ENCODE assay signal across 7 mouse cellular contexts in genomic region chr8:120276051-120276890, GRCm38 (mm10). TPM values are rescaled to one million over a fixed set of nuclear protein-coding genes. Genes with fewer than 3 reads are reported as not detected.
A peak's percentile ranks its signal among the peaks of the same experiment; 100 is the strongest.
DNase-seq lines count a peak whose midpoint lies in the region; ATAC-seq and TF ChIP-seq lines count a peak whose summit lies in the region.

No protein-coding gene starts in this region.

- H3K9ac ChIP-seq in hindbrain, postnatal 0 days (replicated peaks; ENCODE audit: low read length), result peak overlapping the region; percentile 55
- H3K9ac ChIP-seq in liver, embryonic 12.5 days, result peak overlapping the region; percentile 68

- no peaks in the 10 kb centered on the region for H3K36me3 ChIP-seq in hindbrain, postnatal 0 days (ENCODE audit: insufficient read depth, low read length)
- H3K36me3 ChIP-seq in liver, embryonic 12.5 days, result no peaks in the 10 kb centered on the region
- no peaks in the 10 kb centered on the region for H3K36me3 ChIP-seq in myocyte (ENCODE audit: control insufficient read depth, insufficient read depth)

- no peak overlapping the region for H3ac ChIP-seq in myocyte (ENCODE audit: control insufficient read depth, insufficient read length)

- ATAC-seq in hindbrain, postnatal 0 days, result peak; percentile 59
- ATAC-seq in liver, embryonic 12.5 days, result peak; percentile 89

- H3K79me2 ChIP-seq in myocyte (ENCODE audit: control insufficient read depth, insufficient read depth), result peaks cover 24% of the 10 kb centered on the region

- H3K27me3 ChIP-seq in hindbrain, postnatal 0 days (ENCODE audit: insufficient read depth, low read length), result no peaks in the 10 kb centered on the region
- peaks cover 82% of the 10 kb centered on the region for H3K27me3 ChIP-seq in liver, embryonic 12.5 days (replicated peaks)
- no peaks in the 10 kb centered on the region for H3K27me3 ChIP-seq in myocyte (ENCODE audit: control insufficient read depth, insufficient read depth, insufficient read length)

- 0 out of 2 replicates have a peak overlapping the region, but pooled peaks have one; percentile 11 for H3K27ac ChIP-seq in hindbrain, postnatal 0 days
- peak overlapping the region; percentile 72 for H3K27ac ChIP-seq in liver, embryonic 12.5 days

- whole genome bisulfite sequencing in hindbrain, postnatal 0 days, result 2% methylated on average over 48 of the region's 49 CpGs
- WGBS in liver, embryonic 12.5 days (ENCODE audit: insufficient replicate concordance), result under 1% methylated on average over 49 of the region's 49 CpGs

- peak overlapping the region; percentile 59 for H3K4me2 ChIP-seq in hindbrain, postnatal 0 days (ENCODE audit: low read depth, low read length)
- H3K4me2 ChIP-seq in liver, embryonic 12.5 days, result peak overlapping the region; percentile 85
- peak overlapping the region; percentile 90 for H3K4me2 ChIP-seq in myocyte (ENCODE audit: low read depth)

- DNase-seq in R1 (ENCODE audit: low read depth, low spot score), result peak; percentile 97
- peak; percentile 90 for DNase-seq in c-Kit-positive CD71-positive TER-119-positive erythroid progenitor cells, embryonic 14.5 days (ENCODE audit: low spot score)
- DNase-seq in gastrocnemius, postnatal 10 days, result peak; percentile 92
- peak; percentile 65 for DNase-seq in hindbrain, postnatal 0 days (ENCODE audit: low spot score)
- peak; percentile 95 for DNase-seq in testis, postnatal 10 days (ENCODE audit: low spot score)

- no peaks in the 10 kb centered on the region for H3K9me3 ChIP-seq in hindbrain, postnatal 0 days (ENCODE audit: low read length)
- H3K9me3 ChIP-seq in liver, embryonic 12.5 days (replicated peaks), result no peaks in the 10 kb centered on the region

- TF ChIP-seq CTCF in hindbrain, postnatal 0 days (IDR thresholded peaks at IDR 0.05; ENCODE audit: low read depth), result no peak

- peak; percentile 78 for TF ChIP-seq POLR2A in myocyte (IDR thresholded peaks at IDR 0.05; ENCODE audit: insufficient read length, low read depth)

- H3K4me3 ChIP-seq in hindbrain, postnatal 0 days (ENCODE audit: low read length), result peak overlapping the region; percentile 28
- H3K4me3 ChIP-seq in liver, embryonic 12.5 days, result peak overlapping the region; percentile 51
- H3K4me3 ChIP-seq in myocyte, result peak overlapping the region; percentile 15

- peaks cover 15% of the 10 kb centered on the region for H3K4me1 ChIP-seq in hindbrain, postnatal 0 days (ENCODE audit: insufficient read depth, low read length)
- H3K4me1 ChIP-seq in liver, embryonic 12.5 days, result peaks cover 54% of the 10 kb centered on the region

TF ChIP-seq in myocyte, 11 proteins besides CTCF, POLR2A, EP300 and RAD21:
- peak in 2 of 3 experiments; percentile 63 to 78 for TF ChIP-seq MYOD1 (IDR thresholded peaks at IDR 0.05; ENCODE audit: control insufficient read depth in 1 of 3, insufficient read length in 2 of 3, low read depth in 2 of 3)
- no peak for TF ChIP-seq USF1 (IDR thresholded peaks at IDR 0.05; ENCODE audit: low read depth)
- no peak for TF ChIP-seq CEBPB (IDR thresholded peaks at IDR 0.05; ENCODE audit: insufficient read depth, poor library complexity, severe bottlenecking)
- TF ChIP-seq REST (IDR thresholded peaks at IDR 0.05; ENCODE audit: insufficient read depth, insufficient read length), result no peak
- TF ChIP-seq E2F4 (IDR thresholded peaks at IDR 0.05; ENCODE audit: insufficient read depth), result no peak
- TF ChIP-seq TCF12 (IDR thresholded peaks at IDR 0.05; ENCODE audit: insufficient read depth, poor library complexity, severe bottlenecking), result peak; percentile 83
- TF ChIP-seq MAX (IDR thresholded peaks at IDR 0.05; ENCODE audit: low read depth), result no peak
- TF ChIP-seq POLR2AphosphoS2 (IDR thresholded peaks at IDR 0.05; ENCODE audit: insufficient read length, low read depth), result peak; percentile 68
- peak; percentile 30 to 87 (median 72) for TF ChIP-seq MYOG (IDR thresholded peaks at IDR 0.05; ENCODE audit: control insufficient read depth in 1 of 3, insufficient read depth in 1 of 3, insufficient read length in 2 of 3, low read depth in 2 of 3)
- no peak for TF ChIP-seq TCF3 (IDR thresholded peaks at IDR 0.05; ENCODE audit: insufficient read length, low read depth)
- peak; percentile 24 for TF ChIP-seq SRF (IDR thresholded peaks at IDR 0.05; ENCODE audit: control insufficient read depth, insufficient read length, low read depth)

RNA-seq across cellular contexts. Expression of gene Gse1, which starts 48.0 kb away (rescaled TPM):
- 10 to 100 TPM; 25.5 to 38.6 TPM for total RNA-seq in gastrocnemius, postnatal 10 days (2021)
- total RNA-seq in hindbrain, postnatal 0 days (2014; rRNA removed), result 37.5 and 48.3 TPM in 2 replicates
- polyA plus RNA-seq in hindbrain, postnatal 0 days (2015; fragmentation: Nextera tagmentation; extraction: Ambion mirVana), result 12.3 and 13.4 TPM in 2 replicates
- 14.5 and 15.9 TPM in 2 replicates for polyA plus RNA-seq in liver, embryonic 12.5 days (2016; fragmentation: Nextera tagmentation; extraction: Ambion mirVana)
- 14.7 TPM for polyA plus RNA-seq in myocyte (2012; fragmentation: generic; extraction: Trizol)

Comparison
In these comparisons a context has a peak if more than half of its experiments do, and no peak if none do; other contexts are left out.
1. Peak in every context shown above with its lines: DNase-seq, ATAC-seq, H3K4me3 ChIP-seq and H3K27ac ChIP-seq.